Mouse (Mus musculus) layer of hippocampus, postnatal 36 days (tissue): Measurements from ENCODE around the gene Yeats4. TPM values are rescaled to one million over a fixed set of nuclear protein-coding genes. Genes with fewer than 3 reads are reported as not detected.

Experiments
- DNase-seq, 2 experiments: peaks; one replicate each; pipeline ENCODE4 v3.0.0; 2022
- total RNA-seq, 2 experiments: library from RNA; stranded (reverse); gene quantifications; 2 replicates each; pipeline ENCODE4 v1.2.3; 2021

Gene Yeats4
- total RNA-seq, 2 experiments from 2014 or later: 46.1 to 48.0 TPM

- DNase-seq: no peak
These were observed 24.6 kb downstream of the Yeats4 start for GRCm38 (mm10) chr10:117199701-117200100.

- DNase-seq: no peak
These were observed 27.6 kb downstream of the Yeats4 start for GRCm38 (mm10) chr10:117196696-117197095.

- DNase-seq: no peak
These were observed 28.6 kb downstream of the Yeats4 start for GRCm38 (mm10) chr10:117195748-117196147.

- DNase-seq: no peak
These were observed 29.3 kb downstream of the Yeats4 start for GRCm38 (mm10) chr10:117195005-117195404.

GRCm38 (mm10) chr10:117193364-117193763 lies 30.9 kb downstream of the Yeats4 start:
- no peak for DNase-seq

- DNase-seq: no peak
These were observed 38.8 kb downstream of the Yeats4 start for GRCm38 (mm10) chr10:117185399-117186089.

GRCm38 (mm10) chr10:117181098-117181497 lies 43.2 kb downstream of the Yeats4 start:
- no peak for DNase-seq

- DNase-seq: no peak
These were observed 49.7 kb downstream of the Yeats4 start for GRCm38 (mm10) chr10:117174645-117175044.

GRCm38 (mm10) chr10:117173566-117174438 lies 50.5 kb downstream of the Yeats4 start:
- no peak for DNase-seq

GRCm38 (mm10) chr10:117173111-117173510 lies 51.2 kb downstream of the Yeats4 start:
- DNase-seq: no peak

- DNase-seq: no peak
These were observed 52.2 kb downstream of the Yeats4 start for GRCm38 (mm10) chr10:117172069-117172468.

- no peak for DNase-seq
These were observed 57.4 kb downstream of the Yeats4 start for GRCm38 (mm10) chr10:117166785-117167425.

Other genes starting within 250 kb of the Yeats4 start
- gene Best3, start 238.2 kb downstream of the Yeats4 start, total RNA-seq: 1 to 10 TPM; 2.1 to 2.2 TPM
- gene Lrrc10, start 179.2 kb downstream of the Yeats4 start, total RNA-seq: under 1 TPM in 1 of 2 experiments, not detected in 1; 0.25 TPM
- gene Cct2, start 160.7 kb downstream of the Yeats4 start, total RNA-seq: 100 to 1,000 TPM; 184 to 188 TPM
- 10 to 100 TPM; 35.5 to 37.6 TPM for gene Frs2, start 76.0 kb downstream of the Yeats4 start, total RNA-seq
- not detected for gene 9530003J23Rik, start 14.2 kb upstream of the Yeats4 start, total RNA-seq
- gene Lyz2, start 57.8 kb upstream of the Yeats4 start, total RNA-seq: 10 to 100 TPM; 11.2 to 12.7 TPM
- gene Lyz1, start 68.4 kb upstream of the Yeats4 start, total RNA-seq: 1 to 10 TPM in 1 of 2 experiments, under 1 TPM in 1; 1.00 to 1.3 TPM
- gene Cpsf6, start 155.5 kb upstream of the Yeats4 start, total RNA-seq: 100 to 1,000 TPM; 119 TPM